Mouse (Mus musculus): ENCODE measurements around the gene Ghr. TPM values are rescaled to one million over a fixed set of nuclear protein-coding genes. Genes with fewer than 3 reads are reported as not detected.

The Ghr gene
- total RNA-seq, 2 experiments from 2014 or later = 164 to 166 TPM

DNA sequence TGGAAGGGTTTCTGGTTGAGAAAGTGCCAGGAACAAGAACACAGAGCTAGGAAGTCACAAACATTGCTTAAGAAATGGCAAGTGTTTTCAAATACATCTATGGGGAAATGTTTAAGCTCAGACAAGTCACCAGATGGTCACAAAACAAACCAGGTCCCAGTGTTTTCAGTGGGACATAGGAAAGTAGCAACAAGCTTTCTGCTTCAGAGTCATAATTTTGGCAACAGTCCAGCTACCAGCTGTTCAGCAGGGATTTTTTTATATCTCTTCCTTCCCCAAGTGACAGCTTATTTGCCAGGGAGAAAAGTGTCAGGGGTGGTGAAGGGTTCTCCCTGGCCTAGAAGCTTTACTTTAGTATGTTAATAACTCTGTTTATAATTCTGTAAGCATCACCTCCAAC, 270.4 kb downstream of the Ghr start:
- intact Hi-C loops (cut with DNase I) = no loop called here
- DNase-seq = peak in 1 of 2 experiments; percentile 17

DNA sequence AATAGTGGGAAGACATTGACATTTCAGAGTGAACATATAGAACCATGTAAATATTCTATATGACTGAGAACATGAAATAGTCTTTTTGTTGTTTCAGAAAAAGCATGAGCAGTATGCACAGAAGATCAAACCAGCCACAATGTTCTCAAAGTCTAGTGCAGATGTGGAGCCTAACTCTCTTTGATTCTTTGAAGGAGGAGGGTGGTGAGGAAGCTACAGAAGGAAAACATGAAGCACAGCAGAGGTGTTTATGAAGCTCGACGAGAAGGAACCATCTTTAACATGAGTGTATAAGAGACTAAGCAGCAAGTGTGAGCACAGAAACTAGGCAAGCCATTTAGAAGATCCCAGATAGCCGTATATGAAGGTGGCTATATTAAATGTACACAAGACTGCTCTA, 273.4 kb downstream of the Ghr start:
- intact Hi-C loops (cut with DNase I) = no loop called here
- no peak for DNase-seq

DNA sequence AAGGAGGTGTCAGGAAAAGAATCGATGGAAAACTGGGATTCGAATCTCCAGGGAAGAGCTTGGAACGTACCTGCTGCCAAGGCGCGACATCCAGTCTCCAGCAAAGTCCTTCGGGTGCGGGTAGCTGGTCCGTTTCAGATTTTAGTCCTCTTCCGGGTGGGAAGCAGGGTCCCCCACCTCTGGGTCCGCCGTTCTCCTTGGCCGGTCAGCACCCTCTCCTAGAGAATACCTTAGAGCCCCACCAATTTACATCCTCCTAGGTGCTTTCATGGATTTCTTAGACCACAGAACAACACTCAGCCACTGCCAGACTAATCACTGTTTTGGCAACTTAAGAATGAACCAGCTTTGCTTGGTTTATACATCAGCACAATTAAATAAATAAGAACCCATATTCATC, 279.9 kb downstream of the Ghr start, which contains the start of gene Ccdc152:
Gene Ccdc152 (minus strand): TSS at position 101 of the 400 bp plus-strand sequence.
- DNase-seq = no peak
- intact Hi-C loops (cut with DNase I) = no loop called here

DNA sequence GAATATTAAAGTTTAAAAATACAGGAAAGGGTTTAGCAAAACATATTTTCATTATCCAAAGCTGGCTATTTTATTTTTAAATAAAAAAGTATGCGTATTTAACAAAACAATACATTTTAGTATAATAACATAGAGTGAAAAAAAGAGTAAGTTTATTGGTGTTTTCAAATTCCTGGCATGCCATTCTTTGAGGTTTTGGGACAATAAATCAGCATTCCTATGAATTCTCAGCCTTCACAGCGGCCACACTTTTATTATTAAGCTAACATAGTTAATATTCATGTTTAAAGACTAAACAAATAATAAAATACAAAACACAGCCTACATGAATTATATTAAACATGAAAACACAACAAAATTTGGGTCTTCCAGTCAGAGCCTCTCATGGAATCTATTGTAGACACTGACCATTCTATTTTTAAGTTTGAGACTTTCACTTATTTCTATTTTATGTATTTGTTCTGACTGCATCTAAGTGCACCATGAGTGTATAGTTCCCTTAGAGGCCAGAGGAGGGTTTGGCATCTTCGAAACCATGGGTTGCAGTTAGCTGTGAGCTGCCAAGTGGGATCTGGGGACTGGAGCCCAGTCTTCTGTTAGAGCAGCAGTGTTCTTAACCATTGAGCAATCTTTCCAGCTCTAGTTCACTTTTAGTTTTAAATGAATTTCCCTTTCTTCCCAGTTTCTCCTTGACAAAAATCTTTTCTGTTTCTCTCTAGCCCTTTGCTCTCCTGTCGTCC, 282.8 kb downstream of the Ghr start:
- no peak for DNase-seq
- intact Hi-C loops (cut with DNase I) = no loop called here

DNA sequence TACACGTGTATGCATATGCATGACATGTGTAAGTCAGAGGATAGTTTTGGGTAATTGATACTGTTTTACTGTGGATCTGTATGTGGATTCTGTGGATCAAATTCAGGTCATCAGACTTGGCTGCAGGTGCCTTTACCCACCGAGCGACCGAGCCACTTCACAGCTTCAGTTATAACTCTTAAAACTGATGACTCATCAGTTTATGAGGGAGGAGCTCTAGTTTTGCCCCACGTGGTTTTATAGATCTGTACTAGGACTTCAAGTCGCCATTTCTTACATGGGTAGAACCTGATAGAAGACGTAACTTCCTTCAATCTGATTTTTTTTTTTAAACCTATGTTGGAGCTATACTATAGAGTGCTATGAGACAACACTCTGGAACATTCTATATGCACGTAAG, 285.7 kb downstream of the Ghr start:
- DNase-seq = no peak
- intact Hi-C loops (cut with DNase I) = loop anchor here (5.0 kb wide), 1 partner anchor 745 kb away; no protein-coding TSS in a partner anchor

DNA sequence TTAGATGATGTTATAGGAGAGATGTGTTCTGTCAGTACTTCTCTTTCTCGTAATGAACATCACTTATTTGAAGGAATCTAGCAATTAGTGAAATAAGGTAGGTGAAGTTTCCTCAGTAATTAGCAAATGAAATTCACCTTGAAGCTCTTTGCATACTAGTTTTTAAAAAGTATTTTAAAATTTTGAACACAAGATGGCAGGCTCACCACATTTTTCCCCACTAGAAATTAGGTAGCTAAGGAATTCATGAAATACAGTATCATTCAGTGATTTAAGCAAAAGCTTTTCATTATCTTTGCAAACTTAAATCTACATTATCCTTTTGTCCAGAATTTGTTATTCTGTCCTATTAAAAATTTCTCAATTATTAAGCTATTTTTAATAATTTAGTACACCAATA, 287.3 kb downstream of the Ghr start:
- intact Hi-C loops (cut with DNase I) = loop anchor here (1.0 to 5.0 kb wide), 3 partner anchors 289 to 746 kb away; no protein-coding TSS in a partner anchor
- DNase-seq = no peak

DNA sequence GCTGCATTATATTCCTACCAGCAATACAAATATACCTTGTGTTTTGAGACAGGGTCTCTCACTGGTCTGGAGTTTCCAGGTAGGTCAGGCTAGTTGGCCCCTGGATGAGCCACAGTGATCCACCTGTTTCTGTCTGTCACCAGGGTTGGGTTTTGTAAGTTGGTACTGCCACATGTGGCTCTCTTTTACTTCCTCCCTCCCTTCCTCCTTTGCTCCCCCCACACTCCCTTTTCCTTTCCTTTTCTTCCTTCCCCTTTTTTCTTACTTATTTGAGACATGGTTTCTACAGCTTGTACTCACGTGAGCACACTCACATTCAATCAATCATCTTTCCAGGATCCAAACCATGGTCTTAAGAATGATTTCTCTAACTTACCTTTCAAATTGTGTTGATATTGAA, 289.8 kb downstream of the Ghr start:
- intact Hi-C loops (cut with DNase I) = no loop called here
- no peak for DNase-seq

DNA sequence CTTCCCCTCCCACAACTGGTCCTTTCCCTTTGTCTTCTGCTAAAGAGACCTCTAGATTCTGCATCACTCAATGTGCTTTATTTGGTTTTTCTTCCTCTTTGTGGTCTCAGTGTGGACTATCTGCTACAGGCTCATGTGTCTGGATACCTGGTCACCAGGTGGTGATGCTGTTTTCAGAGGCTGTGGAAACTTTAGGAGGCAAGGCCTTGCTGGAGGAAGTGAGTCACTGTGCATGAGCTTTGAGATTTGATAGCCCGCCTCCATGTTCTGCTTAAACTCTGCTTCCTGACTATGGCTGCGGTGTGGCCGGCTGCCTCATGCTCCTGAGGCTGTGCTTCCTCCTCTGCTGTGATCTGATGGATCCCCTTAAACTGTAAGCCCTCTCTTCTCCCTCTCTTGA, 292.9 kb downstream of the Ghr start:
- DNase-seq = no peak
- intact Hi-C loops (cut with DNase I) = no loop called here

DNA sequence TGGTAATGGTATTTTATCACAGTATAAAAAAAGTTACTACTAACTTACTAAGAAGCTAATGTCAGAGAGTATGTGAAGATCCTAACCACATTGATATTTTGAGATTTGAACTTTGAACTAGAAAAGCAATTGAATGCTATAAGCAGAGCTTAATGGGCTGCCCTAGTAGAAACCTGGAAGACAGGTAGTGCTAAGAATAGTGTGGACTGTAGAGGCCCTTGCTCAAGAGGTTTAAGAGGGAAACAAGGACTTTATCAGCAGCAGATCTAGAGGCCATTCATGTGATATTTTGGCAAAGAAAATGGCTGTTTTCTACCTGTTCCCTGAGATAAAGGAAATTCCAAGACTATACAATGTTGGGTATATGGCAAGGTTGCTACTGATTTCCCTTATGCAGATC, 297.3 kb downstream of the Ghr start:
- intact Hi-C loops (cut with DNase I) = no loop called here
- no peak for DNase-seq

DNA sequence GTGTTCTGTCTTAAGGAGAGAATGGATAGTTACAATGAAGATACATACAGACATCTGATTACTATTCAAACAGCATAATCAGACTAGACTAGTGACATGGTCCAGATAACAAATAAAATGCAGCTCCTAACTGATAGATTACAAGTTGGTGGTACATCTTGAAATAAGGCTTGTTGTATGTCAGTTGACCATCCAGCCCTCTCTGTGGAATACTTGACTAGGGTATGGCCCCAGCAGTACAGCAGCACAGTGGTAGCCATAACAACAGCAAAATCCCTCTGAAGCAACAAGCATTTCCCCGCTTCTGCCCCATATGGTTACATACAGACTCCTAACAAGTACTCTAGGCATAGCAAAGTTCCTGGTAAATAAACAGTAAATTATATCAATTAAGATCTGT, 301.6 kb downstream of the Ghr start:
- DNase-seq = no peak
- intact Hi-C loops (cut with DNase I) = no loop called here

DNA sequence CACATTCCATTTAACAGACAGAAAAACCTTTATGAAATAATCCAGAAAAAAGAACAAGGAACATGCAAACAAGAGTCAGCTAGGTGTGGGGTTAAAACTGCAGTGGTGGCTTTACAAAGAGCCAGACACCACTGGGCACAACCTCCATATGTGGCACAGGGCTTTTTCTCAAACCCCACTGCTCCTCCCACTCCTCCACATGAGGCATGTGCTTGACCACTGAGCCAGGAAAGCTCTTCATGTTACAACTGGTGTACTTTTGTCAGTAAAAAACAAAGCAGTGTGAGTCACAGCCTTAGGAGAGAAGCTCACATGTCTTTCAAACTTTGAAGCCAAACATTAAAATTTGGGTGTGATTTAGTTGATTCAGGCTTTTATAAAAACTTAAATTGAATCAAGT, 302.1 kb downstream of the Ghr start:
- intact Hi-C loops (cut with DNase I) = no loop called here
- DNase-seq = no peak

DNA sequence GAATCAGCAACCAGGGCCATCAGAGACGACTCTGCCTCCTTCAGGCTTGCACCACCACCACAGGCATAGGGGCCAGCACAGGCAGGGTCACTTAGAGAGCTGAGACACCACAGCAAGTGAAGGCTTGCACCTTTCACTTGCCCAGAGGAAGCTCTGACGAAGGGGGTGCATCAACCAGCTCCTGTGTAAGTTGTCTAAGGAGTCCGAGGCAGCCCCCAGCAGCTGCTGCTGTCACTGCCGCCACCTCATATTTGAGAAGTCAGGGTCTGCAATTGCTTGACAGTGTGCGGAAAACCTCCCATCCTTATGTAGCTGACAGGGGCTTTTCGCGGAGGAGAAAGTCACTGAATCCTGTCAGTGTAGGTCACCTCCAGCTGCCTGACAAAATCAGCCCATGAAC, 304.1 kb downstream of the Ghr start:
- no peak for DNase-seq
- intact Hi-C loops (cut with DNase I) = no loop called here

DNA sequence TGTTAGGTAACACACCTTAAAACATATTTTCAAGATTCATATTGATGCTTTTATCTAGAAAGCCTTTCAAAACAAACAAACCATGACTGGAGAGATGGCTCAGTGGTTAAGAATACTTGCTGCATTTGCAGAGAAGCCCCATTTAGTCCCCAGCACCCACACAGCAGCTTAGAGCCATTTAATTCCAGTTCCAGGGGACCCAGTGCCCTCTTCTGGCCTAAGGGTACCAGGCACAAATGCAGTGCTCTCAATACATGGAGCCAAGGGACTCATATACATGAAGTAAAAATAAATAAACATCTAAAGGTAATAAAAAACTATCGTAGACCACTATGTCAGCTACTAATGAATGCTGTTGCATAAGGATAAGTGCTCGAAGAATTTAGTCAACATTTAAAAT, 305.9 kb downstream of the Ghr start:
- no peak for DNase-seq
- intact Hi-C loops (cut with DNase I) = loop anchor here (2.0 kb wide), 1 partner anchor 63 kb away; no protein-coding TSS in a partner anchor

DNA sequence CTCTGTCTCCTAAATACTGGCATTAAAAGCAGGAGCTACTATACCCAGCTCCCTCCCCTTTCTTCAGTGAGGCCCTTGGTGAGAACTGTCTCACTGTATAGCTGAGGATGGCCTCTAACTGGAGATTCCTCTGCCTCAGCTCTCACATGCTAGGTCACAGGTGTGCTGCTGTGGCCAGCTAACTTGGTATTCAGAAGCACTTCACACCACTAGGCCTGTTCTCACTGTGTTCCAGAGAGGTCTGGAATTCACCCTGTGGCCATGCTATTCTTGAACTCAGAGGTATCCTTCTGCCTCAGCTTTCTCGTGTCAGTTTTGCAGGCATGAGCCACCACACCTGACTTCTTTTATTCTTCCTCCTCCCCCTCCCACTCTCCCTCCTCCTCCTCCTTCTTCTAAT, 310.1 kb downstream of the Ghr start:
- intact Hi-C loops (cut with DNase I) = no loop called here

DNA sequence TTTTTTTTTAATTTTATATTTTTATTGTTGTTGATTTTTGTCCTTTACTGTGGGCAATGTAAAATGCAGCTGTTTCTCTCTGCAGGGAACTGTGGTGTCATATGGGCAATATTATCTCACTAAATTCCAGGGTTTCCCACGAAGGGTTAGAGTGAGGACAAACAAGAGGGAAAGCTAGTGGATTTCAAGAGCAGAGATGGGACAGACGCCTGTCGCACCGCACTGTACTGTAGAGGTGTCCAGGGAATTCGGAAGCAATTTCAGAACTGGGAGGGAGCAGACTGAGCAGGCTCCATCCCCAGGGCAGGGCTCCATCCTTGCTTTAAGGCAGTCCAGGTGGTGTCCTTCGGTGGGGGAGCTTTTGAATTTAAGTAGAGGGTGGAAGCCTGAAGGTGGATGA, 312.1 kb downstream of the Ghr start:
- peak; percentile 25 to 47 for DNase-seq
- intact Hi-C loops (cut with DNase I) = loop anchor here (2.0 kb wide), 1 partner anchor 42 kb away; no protein-coding TSS in a partner anchor

More for the DNA sequence above, 310.1 kb downstream of the Ghr start:
- no peak for DNase-seq

DNA sequence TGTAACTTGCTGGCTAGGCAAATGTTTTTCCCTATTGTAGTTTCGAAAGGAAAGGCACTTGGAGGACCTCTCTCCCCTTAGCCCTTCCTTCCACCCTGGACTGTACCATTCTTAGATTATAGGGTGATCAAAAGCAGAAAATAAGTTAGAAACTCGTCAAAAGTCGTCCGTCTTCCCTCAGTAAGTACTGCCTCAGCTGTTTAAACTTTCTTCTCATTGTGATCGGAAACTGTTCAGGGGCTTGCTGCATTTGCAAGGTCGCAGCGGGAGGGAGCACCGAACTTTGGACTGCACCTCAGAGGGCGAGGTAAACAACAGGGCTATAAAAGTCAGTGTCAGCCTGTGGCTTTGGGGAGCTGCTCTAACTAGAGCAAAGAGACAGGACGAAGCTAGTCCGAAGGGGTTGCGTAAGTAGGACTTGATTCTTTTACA, 312.6 kb downstream of the Ghr start:
- peak; percentile 86 to 94 for DNase-seq
- intact Hi-C loops (cut with DNase I) = loop anchor here (2.0 kb wide), 1 partner anchor 42 kb away; no protein-coding TSS in a partner anchor

DNA sequence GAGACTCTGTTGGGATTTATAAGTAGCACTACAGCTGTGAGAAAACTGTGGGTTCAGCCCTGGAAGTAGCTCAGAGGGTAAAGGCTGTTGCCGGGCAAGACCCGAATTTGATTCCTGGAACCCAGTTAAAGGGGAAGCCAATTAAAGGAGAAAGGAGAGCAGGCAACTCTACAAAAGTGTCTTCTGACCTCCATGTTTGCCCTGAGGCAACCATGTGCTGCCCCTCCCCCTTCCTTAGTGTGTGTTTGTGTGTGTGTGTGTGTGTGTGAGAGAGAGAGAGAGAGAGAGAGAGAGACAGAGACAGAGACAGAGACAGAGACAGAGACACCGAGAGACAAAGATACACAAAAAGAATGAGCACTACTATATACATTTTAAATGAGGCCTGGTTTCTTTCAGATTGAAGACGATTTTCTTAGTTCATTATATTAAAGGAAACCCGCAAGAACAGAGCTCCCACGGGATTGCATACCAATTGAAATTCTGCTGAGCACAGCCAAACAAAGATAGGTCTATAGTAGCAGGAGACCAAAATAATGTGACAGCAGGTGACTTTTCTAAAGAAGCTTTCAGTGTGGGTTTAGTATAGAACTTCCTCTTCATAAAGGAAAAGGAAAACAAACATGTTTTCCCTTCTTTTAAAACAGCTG, 313.2 kb downstream of the Ghr start:
- peak; percentile 33 to 47 for DNase-seq

DNA sequence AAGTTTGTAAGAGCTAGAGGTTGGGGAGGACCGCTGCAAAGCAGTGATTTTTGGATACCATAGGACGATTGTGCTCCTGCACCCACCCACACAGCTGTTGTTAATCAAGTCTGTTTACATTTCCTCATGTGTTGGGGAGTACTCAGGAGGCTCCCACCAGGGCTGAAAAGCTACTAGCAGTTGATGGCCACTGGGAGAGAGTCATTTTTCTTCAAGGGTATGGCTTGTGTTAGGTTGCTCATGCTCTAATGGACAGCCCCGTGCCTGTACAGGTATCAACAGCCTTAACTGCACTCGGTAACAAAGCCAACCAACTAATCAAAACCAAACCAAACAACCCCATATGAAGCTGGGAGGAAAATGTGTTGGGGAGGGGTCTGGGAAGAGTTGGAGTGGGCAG, 313.8 kb downstream of the Ghr start:
- intact Hi-C loops (cut with DNase I) = loop anchor here (2.0 kb wide), 1 partner anchor 17 kb away; no protein-coding TSS in a partner anchor
- DNase-seq = no peak

More for the DNA sequence above, 313.2 kb downstream of the Ghr start:
- intact Hi-C loops (cut with DNase I) = loop anchor here (2.0 kb wide), 2 partner anchors 17 to 41 kb away; no protein-coding TSS in a partner anchor

DNA sequence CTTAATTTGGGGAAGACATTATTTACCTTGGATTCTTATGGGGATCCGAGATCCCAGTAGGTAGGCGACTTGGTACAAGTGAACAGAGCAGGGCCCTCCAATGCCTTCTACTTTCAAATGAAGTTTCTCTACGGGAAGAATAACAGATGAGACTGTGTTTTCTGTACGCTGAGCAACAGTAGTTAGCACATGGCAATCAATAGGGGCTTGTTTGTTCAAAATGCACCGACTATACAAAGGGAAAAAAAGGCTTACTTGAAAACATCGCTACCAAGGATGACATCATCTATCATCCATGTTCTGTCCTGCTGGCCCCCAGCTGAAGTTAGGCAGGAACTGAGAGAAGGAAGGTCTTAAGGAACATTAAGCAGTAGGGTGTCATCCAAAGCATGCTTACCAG, 315.0 kb downstream of the Ghr start, which contains the start of gene Selenop:
Gene Selenop (plus strand): TSS at position 301 of the 400 bp plus-strand sequence.
- intact Hi-C loops (cut with DNase I) = loop anchor here (2.0 kb wide), 1 partner anchor 15 kb away; no protein-coding TSS in a partner anchor

More for the DNA sequence above, 315.0 kb downstream of the Ghr start, which contains the start of gene Selenop:
- no peak for DNase-seq

All from heart, postnatal 36 days (tissue).